Mouse (Mus musculus): ENCODE measurements around the gene Mios. TPM values are rescaled to one million over a fixed set of nuclear protein-coding genes. Genes with fewer than 3 reads are reported as not detected.

Mios gene
- 26.2 and 29.3 TPM in 2 replicates for polyA plus RNA-seq (2014; fragmentation: Nextera tagmentation; extraction: Ambion mirVana)

GRCm38 (mm10) chr6:8209047-8209865, at the start of gene Mios:
Gene Mios (plus strand): TSS chr6:8209222.
- DNase-seq (ENCODE audit: low spot score): peak; percentile 94
- WGBS: 0% methylated on average over 32 of the region's 90 CpGs
- ATAC-seq (ENCODE audit: low read depth): peak; percentile 97

DNA sequence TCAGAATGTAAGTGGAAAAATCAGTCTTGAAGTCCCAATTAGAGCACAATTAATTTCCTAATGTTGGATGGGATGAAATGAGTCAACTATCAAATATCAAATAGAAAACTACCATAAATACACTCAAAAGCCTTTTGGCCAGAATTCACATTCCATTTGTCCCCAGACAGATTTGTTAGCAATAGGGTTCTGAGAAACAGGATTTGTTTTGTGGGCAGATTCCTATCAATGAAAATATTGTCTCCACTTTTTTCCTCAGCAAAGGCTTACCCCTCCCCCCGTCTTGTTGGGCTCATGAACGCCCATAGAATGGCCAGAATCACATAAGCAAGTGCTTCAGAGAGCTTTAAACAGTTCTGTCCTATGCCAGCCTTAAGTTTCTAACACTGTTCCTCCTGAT, 49.0 kb upstream of the Mios start:
- no peak overlapping the region for H3K4me3 ChIP-seq (ENCODE audit: low read depth, low read length)
- no peak overlapping the region for H3K9ac ChIP-seq (ENCODE audit: low read depth, low read length)
- no peaks in the 10 kb centered on the region for H3K36me3 ChIP-seq (ENCODE audit: control insufficient read depth, insufficient read depth, low read length)
- H3K27me3 ChIP-seq (replicated peaks; ENCODE audit: control insufficient read depth, insufficient read depth, low read length): no peaks in the 10 kb centered on the region
- no peak overlapping the region for H3K4me2 ChIP-seq (ENCODE audit: low read depth, low read length)
- H3K27ac ChIP-seq (replicated peaks; ENCODE audit: low read depth, low read length): no peak overlapping the region
- H3K4me1 ChIP-seq (ENCODE audit: control insufficient read depth, insufficient read depth, low read length): peaks cover 4% of the 10 kb centered on the region; the same call in 1 of the 2 replicates
- DNase-seq (ENCODE audit: low spot score): peak; percentile 48
- no peaks in the 10 kb centered on the region for H3K9me3 ChIP-seq (ENCODE audit: control insufficient read depth, low read length)
- no peak for ATAC-seq (ENCODE audit: low read depth)
- 32% methylated on average over 2 of the region's 2 CpGs for WGBS

More at GRCm38 (mm10) chr6:8209047-8209865, at the start of gene Mios:
- Histone ChIP-seq H3K27ac (replicated peaks; ENCODE audit: low read depth, low read length) (peak within 1 kb of the TSS; percentile 92), H3K36me3 (ENCODE audit: control insufficient read depth, insufficient read depth, low read length) (peaks cover 3% of the 10 kb centered on the region), H3K27me3 (replicated peaks; ENCODE audit: control insufficient read depth, insufficient read depth, low read length) (no peaks in the 10 kb centered on the region), H3K9me3 (ENCODE audit: control insufficient read depth, low read length) (no peaks in the 10 kb centered on the region; the same call in 1 of the 2 replicates), H3K4me1 (ENCODE audit: control insufficient read depth, insufficient read depth, low read length) (peaks cover 10% of the 10 kb centered on the region), H3K4me3 (ENCODE audit: low read depth, low read length) (peak within 1 kb of the TSS; percentile 91), H3K9ac (ENCODE audit: low read depth, low read length) (peak within 1 kb of the TSS; percentile 95), H3K4me2 (ENCODE audit: low read depth, low read length) (peak within 1 kb of the TSS; percentile 57)

GRCm38 (mm10) chr6:8164741-8165140, 44.3 kb upstream of the Mios start:
- 28% methylated on average over 1 of the region's 1 CpGs for WGBS
- peak; percentile 40 for DNase-seq (ENCODE audit: low spot score)
- no peaks in the 10 kb centered on the region for H3K27me3 ChIP-seq (replicated peaks; ENCODE audit: control insufficient read depth, insufficient read depth, low read length)

DNA sequence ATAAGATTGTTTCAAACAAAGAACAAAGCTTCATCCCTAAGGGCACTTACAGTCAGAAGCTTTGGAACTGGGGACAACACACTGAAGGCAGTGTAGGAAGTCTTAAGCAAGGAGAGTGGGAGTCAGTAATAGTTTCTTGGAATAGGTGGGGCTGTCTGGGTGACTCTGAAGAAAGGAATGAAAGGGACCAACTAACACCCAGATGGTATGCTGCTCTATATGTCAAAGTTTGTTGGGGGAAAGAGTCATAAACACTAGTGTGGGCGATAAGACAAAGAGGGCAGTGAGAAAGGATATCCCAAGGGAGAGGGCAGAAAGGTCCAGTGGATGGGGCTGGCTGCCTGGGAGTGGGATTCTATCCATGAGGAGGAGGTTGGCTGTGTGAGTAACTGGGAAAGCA, 36.9 kb upstream of the Mios start:
- Histone ChIP-seq H3K27me3 (replicated peaks; ENCODE audit: control insufficient read depth, insufficient read depth, low read length) (no peaks in the 10 kb centered on the region), H3K4me1 (ENCODE audit: control insufficient read depth, insufficient read depth, low read length) (no peaks in the 10 kb centered on the region), H3K27ac (replicated peaks; ENCODE audit: low read depth, low read length) (0 out of 2 replicates have a peak overlapping the region, but pooled peaks have one; percentile 8), H3K4me3 (ENCODE audit: low read depth, low read length) (no peak overlapping the region), H3K9me3 (ENCODE audit: control insufficient read depth, low read length) (no peaks in the 10 kb centered on the region), H3K36me3 (ENCODE audit: control insufficient read depth, insufficient read depth, low read length) (no peaks in the 10 kb centered on the region), H3K4me2 (ENCODE audit: low read depth, low read length) (no peak overlapping the region), H3K9ac (ENCODE audit: low read depth, low read length) (no peak overlapping the region)
- ATAC-seq (ENCODE audit: low read depth) (no peak), DNase-seq (ENCODE audit: low spot score) (no peak)
- 58% methylated on average over 1 of the region's 1 CpGs for WGBS

More at GRCm38 (mm10) chr6:8164741-8165140, 44.3 kb upstream of the Mios start:
- Histone ChIP-seq H3K4me2 (ENCODE audit: low read depth, low read length) (no peak overlapping the region), H3K27ac (replicated peaks; ENCODE audit: low read depth, low read length) (no peak overlapping the region), H3K9ac (ENCODE audit: low read depth, low read length) (no peak overlapping the region), H3K36me3 (ENCODE audit: control insufficient read depth, insufficient read depth, low read length) (no peaks in the 10 kb centered on the region), H3K4me1 (ENCODE audit: control insufficient read depth, insufficient read depth, low read length) (peaks cover 4% of the 10 kb centered on the region; the same call in 1 of the 2 replicates), H3K4me3 (ENCODE audit: low read depth, low read length) (no peak overlapping the region), H3K9me3 (ENCODE audit: control insufficient read depth, low read length) (no peaks in the 10 kb centered on the region)
- no peak for ATAC-seq (ENCODE audit: low read depth)

DNA sequence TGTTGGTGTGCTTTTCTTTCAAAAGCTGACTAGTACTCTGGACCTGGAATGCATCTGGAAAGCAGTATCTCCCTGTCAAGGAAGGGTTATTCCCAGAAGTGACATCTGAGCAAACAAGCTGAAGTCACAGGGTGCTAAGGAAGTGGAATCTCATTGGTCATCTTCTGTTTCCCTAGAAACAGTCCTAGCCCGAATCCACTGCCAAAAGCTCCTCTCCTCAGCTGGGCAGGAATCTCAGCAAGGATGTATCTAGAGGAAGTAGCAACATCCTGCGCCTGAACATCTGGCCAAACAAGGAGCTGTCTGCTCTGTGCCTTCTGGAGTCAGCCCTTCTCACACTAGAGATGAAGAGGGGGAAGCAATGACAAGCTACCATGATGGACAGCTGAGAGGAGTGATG, 35.0 kb upstream of the Mios start:
- no peaks in the 10 kb centered on the region for H3K27me3 ChIP-seq (replicated peaks; ENCODE audit: control insufficient read depth, insufficient read depth, low read length)
- WGBS: 44% methylated on average over 2 of the region's 2 CpGs
- ATAC-seq (ENCODE audit: low read depth): peak; percentile 37; the same call in 1 of the 2 replicates
- H3K4me3 ChIP-seq (ENCODE audit: low read depth, low read length): no peak overlapping the region
- no peak overlapping the region for H3K9ac ChIP-seq (ENCODE audit: low read depth, low read length)
- H3K4me2 ChIP-seq (ENCODE audit: low read depth, low read length): no peak overlapping the region
- peaks cover 3% of the 10 kb centered on the region; the same call in 1 of the 2 replicates for H3K4me1 ChIP-seq (ENCODE audit: control insufficient read depth, insufficient read depth, low read length)
- DNase-seq (ENCODE audit: low spot score): peak; percentile 51
- H3K27ac ChIP-seq (replicated peaks; ENCODE audit: low read depth, low read length): no peak overlapping the region
- H3K9me3 ChIP-seq (ENCODE audit: control insufficient read depth, low read length): no peaks in the 10 kb centered on the region
- no peaks in the 10 kb centered on the region for H3K36me3 ChIP-seq (ENCODE audit: control insufficient read depth, insufficient read depth, low read length)

DNA sequence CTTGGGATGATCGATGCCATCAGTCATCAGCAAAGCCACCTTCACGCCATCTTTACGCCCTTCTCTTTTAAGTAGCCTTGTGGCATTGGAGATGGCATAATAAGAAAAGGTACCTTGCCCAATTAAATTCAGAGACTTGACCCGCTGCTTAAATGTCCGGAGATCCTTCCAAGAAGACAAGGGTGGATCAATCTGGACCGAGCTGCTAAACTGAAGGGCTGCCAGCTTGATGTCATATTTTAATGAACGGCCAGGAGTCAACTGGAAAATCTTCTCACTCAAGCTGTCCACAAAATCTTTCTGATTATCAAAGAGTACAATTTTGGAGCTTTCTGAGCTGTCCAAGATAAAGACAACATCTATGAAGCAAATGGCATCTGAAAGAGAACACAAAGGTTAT, 33.7 kb upstream of the Mios start:
- no peak overlapping the region for H3K4me2 ChIP-seq (ENCODE audit: low read depth, low read length)
- no peak for DNase-seq (ENCODE audit: low spot score)
- H3K9ac ChIP-seq (ENCODE audit: low read depth, low read length): no peak overlapping the region
- no peaks in the 10 kb centered on the region for H3K27me3 ChIP-seq (replicated peaks; ENCODE audit: control insufficient read depth, insufficient read depth, low read length)
- ATAC-seq (ENCODE audit: low read depth): no peak
- WGBS: 91% methylated on average over 7 of the region's 7 CpGs
- H3K27ac ChIP-seq (replicated peaks; ENCODE audit: low read depth, low read length): no peak overlapping the region
- H3K4me1 ChIP-seq (ENCODE audit: control insufficient read depth, insufficient read depth, low read length): peaks cover 3% of the 10 kb centered on the region; the same call in 1 of the 2 replicates
- H3K9me3 ChIP-seq (ENCODE audit: control insufficient read depth, low read length): no peaks in the 10 kb centered on the region
- no peaks in the 10 kb centered on the region for H3K36me3 ChIP-seq (ENCODE audit: control insufficient read depth, insufficient read depth, low read length)
- H3K4me3 ChIP-seq (ENCODE audit: low read depth, low read length): no peak overlapping the region

DNA sequence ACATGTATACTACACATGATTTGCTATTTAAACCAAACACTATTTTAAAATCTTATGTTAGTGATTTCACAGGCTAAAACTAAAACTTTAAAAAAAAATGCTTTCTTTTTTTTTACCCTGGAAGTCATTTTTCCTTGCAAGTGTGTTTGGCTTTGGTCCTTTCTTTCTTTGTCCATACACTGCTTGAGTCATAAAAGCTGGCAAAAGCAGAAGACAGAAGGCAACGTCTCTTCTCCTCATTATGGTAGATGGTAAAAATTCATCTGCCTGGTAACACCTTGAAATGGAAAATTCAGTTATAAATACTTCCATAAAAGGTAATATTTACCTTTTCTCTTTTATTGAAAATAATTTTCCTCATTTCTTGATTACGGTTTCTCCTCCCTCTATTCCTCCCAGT, 32.9 kb upstream of the Mios start:
- Histone ChIP-seq H3K9me3 (ENCODE audit: control insufficient read depth, low read length) (no peaks in the 10 kb centered on the region), H3K27ac (replicated peaks; ENCODE audit: low read depth, low read length) (no peak overlapping the region), H3K4me2 (ENCODE audit: low read depth, low read length) (no peak overlapping the region), H3K36me3 (ENCODE audit: control insufficient read depth, insufficient read depth, low read length) (no peaks in the 10 kb centered on the region), H3K27me3 (replicated peaks; ENCODE audit: control insufficient read depth, insufficient read depth, low read length) (no peaks in the 10 kb centered on the region), H3K4me3 (ENCODE audit: low read depth, low read length) (no peak overlapping the region), H3K4me1 (ENCODE audit: control insufficient read depth, insufficient read depth, low read length) (peaks cover 3% of the 10 kb centered on the region; the same call in 1 of the 2 replicates), H3K9ac (ENCODE audit: low read depth, low read length) (no peak overlapping the region)
- DNase-seq (ENCODE audit: low spot score) (no peak), ATAC-seq (ENCODE audit: low read depth) (no peak)
- 91% methylated on average over 2 of the region's 2 CpGs for WGBS

- ATAC-seq (ENCODE audit: low read depth): no peak
- Histone ChIP-seq H3K27me3 (replicated peaks; ENCODE audit: control insufficient read depth, insufficient read depth, low read length) (no peaks in the 10 kb centered on the region), H3K27ac (replicated peaks; ENCODE audit: low read depth, low read length) (no peak overlapping the region), H3K4me1 (ENCODE audit: control insufficient read depth, insufficient read depth, low read length) (peaks cover 3% of the 10 kb centered on the region; the same call in 1 of the 2 replicates), H3K4me2 (ENCODE audit: low read depth, low read length) (peak overlapping the region; percentile 32), H3K4me3 (ENCODE audit: low read depth, low read length) (no peak overlapping the region), H3K9me3 (ENCODE audit: control insufficient read depth, low read length) (no peaks in the 10 kb centered on the region), H3K9ac (ENCODE audit: low read depth, low read length) (no peak overlapping the region), H3K36me3 (ENCODE audit: control insufficient read depth, insufficient read depth, low read length) (no peaks in the 10 kb centered on the region)
- DNase-seq (ENCODE audit: low spot score): peak; percentile 66
- 22% methylated on average over 10 of the region's 10 CpGs for WGBS
Observed at GRCm38 (mm10) chr6:8178397-8178941, 30.6 kb upstream of the Mios start.

Data from embryonic facial prominence, embryonic 14.5 days (tissue).